Mouse (Mus musculus): Measurements from ENCODE around the gene Evi5. TPM values are rescaled to one million over a fixed set of nuclear protein-coding genes. Genes with fewer than 3 reads are reported as not detected.

Gene Evi5
- polyA plus RNA-seq, 1 experiment from 2014 or later: 58.5 TPM

DNA sequence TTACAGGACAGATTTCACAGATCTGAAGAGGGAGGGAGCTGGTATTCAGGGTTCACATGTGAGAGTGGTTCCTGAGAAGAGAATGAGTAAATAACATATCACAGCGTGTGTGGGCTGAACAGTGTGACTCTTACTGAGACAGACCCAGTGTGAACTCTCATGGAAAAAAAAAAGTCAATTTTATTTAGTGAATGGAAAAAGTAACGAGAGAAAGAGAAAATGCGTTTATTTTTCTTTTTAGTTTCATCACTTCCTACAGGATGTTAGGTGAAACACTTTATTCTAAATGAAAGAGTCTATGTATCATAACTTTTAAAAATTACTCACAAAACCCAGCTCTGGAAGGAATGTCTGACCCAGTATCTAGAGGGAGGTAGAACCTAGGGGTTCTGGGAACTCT lies 143.5 kb downstream of the Evi5 start:
- Histone ChIP-seq H3K4me1 (peaks cover under 1% of the 10 kb centered on the region; the same call in 1 of the 2 replicates), H3K27ac (no peak overlapping the region), H3K9ac (no peak overlapping the region), H3K36me3 (no peaks in the 10 kb centered on the region), H3K4me3 (no peak overlapping the region), H3K4me2 (no peak overlapping the region), H3K9me3 (replicated peaks) (no peaks in the 10 kb centered on the region), H3K27me3 (replicated peaks) (peaks cover 77% of the 10 kb centered on the region)
- no peak for ATAC-seq
- WGBS (ENCODE audit: insufficient replicate concordance): 62% methylated on average over 3 of the region's 3 CpGs

DNA sequence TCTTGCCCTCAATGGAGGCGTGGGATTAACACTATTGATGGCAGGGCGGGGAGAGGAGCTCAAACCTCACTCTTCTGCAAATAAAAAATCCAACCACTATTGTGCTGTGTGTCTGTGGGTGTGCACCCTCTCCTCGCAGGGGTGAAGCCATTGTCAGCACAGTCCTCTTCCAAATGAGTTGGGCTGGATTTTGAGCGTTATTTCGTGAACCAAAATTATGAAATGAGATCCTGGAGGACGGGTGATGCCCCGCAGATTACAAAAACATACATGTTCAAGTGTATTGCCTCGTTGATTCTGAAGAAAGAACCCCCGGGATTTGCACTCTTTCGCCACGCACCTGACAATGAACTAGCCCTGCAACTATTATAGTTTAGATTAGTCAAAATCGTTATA lies 147.9 kb downstream of the Evi5 start:
- no peaks in the 10 kb centered on the region for H3K9me3 ChIP-seq (replicated peaks)
- H3K9ac ChIP-seq: no peak overlapping the region
- ATAC-seq: no peak
- peaks cover 87% of the 10 kb centered on the region for H3K27me3 ChIP-seq (replicated peaks)
- H3K4me1 ChIP-seq: peaks cover 29% of the 10 kb centered on the region
- H3K4me2 ChIP-seq: peak overlapping the region; percentile 57
- WGBS (ENCODE audit: insufficient replicate concordance): 35% methylated on average over 12 of the region's 12 CpGs
- no peak overlapping the region for H3K27ac ChIP-seq
- H3K4me3 ChIP-seq: peak overlapping the region; percentile 43; the same call in 1 of the 2 replicates
- H3K36me3 ChIP-seq: no peaks in the 10 kb centered on the region

DNA sequence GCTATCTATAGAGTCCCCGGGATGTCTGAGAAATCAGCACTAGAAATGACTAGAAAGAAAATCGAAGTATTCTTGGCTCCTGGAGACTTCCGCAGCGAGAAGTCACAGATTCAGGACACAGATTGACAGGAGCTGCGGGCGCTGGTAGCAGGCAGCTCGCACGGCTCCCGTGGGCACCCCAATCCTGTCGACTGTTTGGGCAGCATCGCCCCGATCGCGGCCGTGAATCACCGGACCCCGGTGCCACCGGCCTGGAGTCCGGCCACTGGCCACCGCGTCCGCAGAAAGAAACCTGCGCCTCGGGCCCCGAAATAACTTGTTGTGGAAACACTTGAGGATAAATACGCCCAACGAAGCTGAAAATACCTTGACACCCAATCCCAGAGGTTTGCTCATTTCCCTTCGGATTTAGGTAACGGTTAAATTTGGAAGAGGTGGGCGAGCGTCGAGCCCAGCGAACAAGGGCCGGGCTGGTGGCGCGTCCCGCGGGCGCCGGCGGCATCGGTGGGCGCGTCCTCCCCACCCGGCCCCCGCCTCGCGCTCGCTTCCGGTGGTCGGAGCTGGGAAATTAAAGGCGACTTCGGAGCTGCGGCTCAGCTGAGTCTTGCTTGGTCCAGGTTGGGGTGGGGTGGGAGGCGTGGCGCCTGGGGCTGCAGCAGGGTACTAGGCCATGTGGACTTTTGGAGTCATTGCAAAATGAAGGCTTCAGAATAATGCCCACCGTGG lies 148.5 kb downstream of the Evi5 start:
- H3K9ac ChIP-seq: no peak overlapping the region
- 1% methylated on average over 57 of the region's 57 CpGs for WGBS (ENCODE audit: insufficient replicate concordance)

DNA sequence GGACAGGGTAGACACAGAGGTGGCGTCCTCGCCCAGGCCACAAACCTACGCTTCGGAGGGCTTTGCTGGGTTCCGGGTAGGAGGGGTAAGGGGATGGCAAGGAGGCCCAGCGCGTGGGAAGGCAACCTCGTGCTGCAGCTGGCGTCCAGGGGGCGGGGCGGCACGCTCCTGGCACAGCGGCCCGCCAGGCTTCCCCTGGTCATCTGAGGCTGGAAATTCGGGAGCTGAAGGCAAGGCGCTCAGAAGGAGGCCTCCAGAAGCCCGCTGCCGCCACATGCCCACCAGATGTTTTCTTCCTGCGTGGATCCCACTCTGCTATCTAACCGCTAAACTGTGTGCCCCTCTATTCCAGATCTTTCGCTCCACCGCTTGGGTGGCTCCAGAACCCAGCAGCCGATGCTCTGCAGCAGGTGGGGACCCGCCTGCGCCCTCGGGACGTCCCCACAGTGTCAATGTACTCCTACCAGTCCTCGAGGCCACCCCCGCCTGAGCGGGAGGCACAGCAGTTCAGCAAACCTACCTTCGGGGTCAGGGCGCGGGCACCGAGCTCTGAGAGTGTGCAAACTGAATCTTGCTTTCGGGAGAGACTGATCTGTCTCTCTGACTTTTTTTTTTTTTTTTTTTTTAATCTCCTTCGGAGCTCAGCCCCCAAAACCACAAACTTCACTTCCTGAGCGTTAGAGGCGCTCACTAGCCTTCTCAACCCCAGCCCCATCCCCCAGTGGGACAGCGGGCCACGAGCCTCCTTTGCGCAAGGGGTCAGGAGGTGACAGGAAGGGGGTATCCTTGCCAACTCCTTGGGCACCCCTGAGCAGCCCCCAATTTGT lies 149.3 kb downstream of the Evi5 start, which contains the start of gene Gfi1:
TSS of gene Gfi1 (minus strand) at position 602 of the 827 bp plus-strand sequence.
- peak within 1 kb of the TSS; percentile 43 for H3K4me3 ChIP-seq
- no peak within 1 kb of the TSS for H3K9ac ChIP-seq
- H3K9me3 ChIP-seq (replicated peaks): no peaks in the 10 kb centered on the region
- peak within 1 kb of the TSS; percentile 57 for H3K4me2 ChIP-seq
- H3K36me3 ChIP-seq: no peaks in the 10 kb centered on the region
- H3K4me1 ChIP-seq: peaks cover 42% of the 10 kb centered on the region
- H3K27ac ChIP-seq: no peak within 1 kb of the TSS
- ATAC-seq: no peak
- 1% methylated on average over 41 of the region's 41 CpGs for WGBS (ENCODE audit: insufficient replicate concordance)
- peaks cover 89% of the 10 kb centered on the region for H3K27me3 ChIP-seq (replicated peaks)

More for the DNA sequence above, 148.5 kb downstream of the Evi5 start:
- H3K4me1 ChIP-seq: peaks cover 34% of the 10 kb centered on the region
- no peak for ATAC-seq
- peaks cover 88% of the 10 kb centered on the region for H3K27me3 ChIP-seq (replicated peaks)
- no peaks in the 10 kb centered on the region for H3K9me3 ChIP-seq (replicated peaks)
- H3K27ac ChIP-seq: no peak overlapping the region
- no peaks in the 10 kb centered on the region for H3K36me3 ChIP-seq
- peak overlapping the region; percentile 57 for H3K4me2 ChIP-seq
- H3K4me3 ChIP-seq: peak overlapping the region; percentile 43

DNA sequence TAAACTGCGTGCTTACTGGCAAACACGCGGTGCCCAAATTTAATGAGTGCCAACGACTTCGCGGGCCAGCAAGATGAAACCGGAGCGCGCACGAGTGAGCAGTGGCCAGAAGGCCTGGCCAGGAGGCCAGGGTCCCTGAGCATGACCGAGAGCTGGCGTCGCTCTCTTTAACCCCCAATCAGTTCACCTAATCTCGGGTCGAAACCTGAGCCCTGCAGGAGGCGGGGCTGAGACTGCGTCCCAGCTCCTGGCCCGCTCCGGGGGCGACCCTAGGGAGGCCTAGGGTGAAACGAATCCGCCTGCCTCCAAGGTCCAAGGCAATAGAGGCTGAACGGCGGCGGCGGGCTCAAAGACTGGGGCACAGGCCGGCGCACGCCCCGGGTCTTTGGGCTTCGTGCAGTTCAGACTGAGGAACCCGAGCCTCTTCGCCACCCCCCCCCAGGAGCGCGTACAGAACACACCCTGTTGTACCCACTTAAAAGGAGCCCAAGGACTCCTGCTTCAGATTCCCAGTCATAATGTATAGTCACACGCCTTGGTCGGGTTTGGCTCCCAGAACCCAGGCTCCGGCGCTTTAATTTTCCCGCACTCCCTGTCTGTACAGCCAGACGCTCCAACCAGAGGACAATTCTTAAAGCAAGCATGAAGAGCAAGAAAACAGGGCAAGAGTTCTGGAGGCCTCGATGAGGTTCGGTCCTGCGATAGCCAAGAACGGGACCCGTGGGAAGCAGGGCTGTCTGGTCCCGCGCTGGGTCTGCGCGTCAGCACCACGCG lies 150.1 kb downstream of the Evi5 start:
- Histone ChIP-seq H3K27me3 (replicated peaks) (peaks cover 92% of the 10 kb centered on the region), H3K4me2 (peak overlapping the region; percentile 57), H3K4me1 (peaks cover 42% of the 10 kb centered on the region), H3K4me3 (peak overlapping the region; percentile 38), H3K9ac (no peak overlapping the region), H3K36me3 (no peaks in the 10 kb centered on the region), H3K27ac (no peak overlapping the region), H3K9me3 (replicated peaks) (no peaks in the 10 kb centered on the region)
- WGBS (ENCODE audit: insufficient replicate concordance): 2% methylated on average over 52 of the region's 52 CpGs
- no peak; the same call in 1 of the 2 replicates for ATAC-seq

DNA sequence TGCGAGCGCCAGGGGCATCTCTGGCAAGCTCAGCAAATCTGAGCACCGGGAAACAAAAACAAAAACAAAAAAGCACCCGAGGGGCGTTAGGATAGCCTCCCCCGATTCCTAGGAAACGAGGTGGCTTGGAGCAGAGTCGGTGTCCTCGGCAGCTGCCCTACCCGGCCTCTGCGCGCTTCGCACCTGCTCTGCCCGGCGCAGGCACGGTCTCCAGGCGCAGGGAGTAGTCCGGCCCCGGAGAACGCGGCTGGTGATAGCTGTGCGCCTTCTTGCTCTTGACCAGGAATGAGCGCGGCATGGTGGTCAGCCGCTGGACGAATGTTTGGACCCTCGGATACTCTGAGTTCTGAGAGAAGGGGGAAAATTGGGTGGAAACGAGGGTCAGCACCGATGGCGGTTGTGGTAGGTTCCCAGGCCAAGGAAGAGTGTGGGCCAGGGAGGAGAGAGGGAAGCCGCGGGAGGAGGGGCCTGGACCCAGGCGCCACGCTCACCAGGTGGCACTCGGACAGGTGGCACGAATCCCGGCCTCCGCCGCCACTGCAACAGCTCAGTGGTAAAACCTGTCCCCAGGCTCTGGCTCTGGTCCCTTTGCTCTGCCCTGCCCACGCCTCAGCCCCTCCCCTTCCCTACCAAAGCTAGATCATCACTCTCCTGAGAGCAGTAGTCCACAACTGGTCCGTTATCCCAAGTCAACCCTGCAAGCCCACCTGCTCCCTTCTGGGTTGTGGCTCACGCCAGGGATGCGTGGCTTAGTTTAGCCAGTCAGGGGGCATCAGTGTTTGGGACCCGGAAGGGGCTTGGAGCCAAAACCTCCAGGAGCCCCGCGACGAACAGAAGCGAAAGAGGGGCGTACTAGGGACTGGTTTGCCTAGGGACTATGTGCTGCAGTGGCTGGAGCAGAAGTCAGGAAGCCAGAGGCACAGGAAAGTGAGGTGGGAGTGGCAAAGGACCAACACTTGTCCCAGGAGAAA lies 151.1 kb downstream of the Evi5 start:
- H3K27me3 ChIP-seq (replicated peaks): peaks cover 100% of the 10 kb centered on the region
- no peaks in the 10 kb centered on the region for H3K36me3 ChIP-seq
- H3K4me1 ChIP-seq: peaks cover 42% of the 10 kb centered on the region
- peak overlapping the region; percentile 38 for H3K4me3 ChIP-seq
- no peak overlapping the region for H3K27ac ChIP-seq
- ATAC-seq: no peak
- H3K4me2 ChIP-seq: peak overlapping the region; percentile 57
- H3K9ac ChIP-seq: no peak overlapping the region
- no peaks in the 10 kb centered on the region for H3K9me3 ChIP-seq (replicated peaks)
- 2% methylated on average over 49 of the region's 49 CpGs for WGBS (ENCODE audit: insufficient replicate concordance)

DNA sequence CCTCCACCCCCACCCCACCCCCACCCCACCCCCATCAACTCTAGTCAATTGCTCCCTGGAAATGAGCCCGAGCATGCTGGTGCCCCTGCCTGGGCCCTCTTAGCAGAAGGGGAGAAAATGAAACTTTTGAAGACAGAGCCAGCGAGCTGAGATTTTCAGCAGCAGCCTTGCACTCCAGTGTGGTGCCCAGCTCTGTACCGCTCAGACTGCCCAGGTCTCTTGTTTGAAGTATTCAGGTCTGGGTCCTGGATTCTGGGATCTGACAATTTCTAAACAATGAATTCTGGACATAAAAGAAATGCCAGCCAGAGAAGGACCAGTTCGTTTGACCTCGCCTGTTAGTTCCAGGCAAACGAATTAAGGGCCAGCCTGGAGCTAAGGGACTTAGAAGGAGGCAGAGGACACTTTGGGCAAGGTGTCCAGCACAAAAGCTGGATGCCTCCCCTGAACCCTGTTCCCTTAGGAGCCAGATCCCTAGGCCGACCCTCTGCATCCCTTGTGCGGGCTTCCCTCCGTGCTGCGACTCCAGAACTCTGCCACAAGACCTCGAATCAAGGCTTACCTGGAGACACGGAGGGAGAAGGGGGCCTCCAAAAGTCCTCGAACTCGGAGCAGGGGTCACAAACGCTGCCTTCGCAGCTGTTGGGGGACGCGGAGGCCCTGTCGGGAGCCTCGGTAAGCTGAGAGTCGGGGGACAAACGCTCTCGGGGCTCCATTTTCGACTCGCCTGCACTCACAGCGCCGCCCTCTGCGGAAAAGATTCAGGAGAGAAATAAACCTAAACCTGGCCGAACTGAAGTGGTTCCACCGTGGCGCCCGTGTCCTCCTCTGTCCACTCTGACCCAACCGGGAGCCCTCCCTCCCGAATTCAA lies 152.0 kb downstream of the Evi5 start:
- no peaks in the 10 kb centered on the region for H3K36me3 ChIP-seq
- H3K4me2 ChIP-seq: peak overlapping the region; percentile 57
- 6% methylated on average over 34 of the region's 34 CpGs for WGBS (ENCODE audit: insufficient replicate concordance)
- no peaks in the 10 kb centered on the region for H3K9me3 ChIP-seq (replicated peaks)
- no peak for ATAC-seq
- H3K4me1 ChIP-seq: peaks cover 42% of the 10 kb centered on the region
- H3K27ac ChIP-seq: no peak overlapping the region
- H3K27me3 ChIP-seq (replicated peaks): peaks cover 98% of the 10 kb centered on the region
- no peak overlapping the region for H3K9ac ChIP-seq
- H3K4me3 ChIP-seq: peak overlapping the region; percentile 38

DNA sequence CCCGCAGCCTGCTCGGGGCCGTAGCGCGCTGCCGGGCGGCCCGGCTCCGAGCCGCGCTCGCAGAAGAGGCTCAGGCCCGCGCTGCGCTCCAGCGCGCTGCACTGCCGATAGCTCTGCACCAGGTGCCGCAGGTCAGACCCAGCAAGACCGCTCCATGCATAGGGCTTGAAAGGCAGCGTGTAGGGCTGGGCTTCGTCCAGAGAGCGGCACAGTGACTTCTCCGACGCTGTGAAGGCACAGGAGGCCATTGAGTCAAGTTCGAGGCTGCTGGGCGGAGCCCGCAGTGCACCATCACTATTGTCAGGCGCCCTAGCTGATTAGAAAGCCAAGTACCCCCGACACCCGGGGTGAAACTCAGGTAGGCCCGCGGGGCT lies 153.3 kb downstream of the Evi5 start:
- H3K4me1 ChIP-seq: peaks cover 42% of the 10 kb centered on the region
- H3K9ac ChIP-seq: no peak overlapping the region
- peak overlapping the region; percentile 57 for H3K4me2 ChIP-seq
- peak overlapping the region; percentile 36 for H3K4me3 ChIP-seq
- H3K36me3 ChIP-seq: no peaks in the 10 kb centered on the region
- H3K9me3 ChIP-seq (replicated peaks): no peaks in the 10 kb centered on the region
- no peak for ATAC-seq
- no peak overlapping the region for H3K27ac ChIP-seq
- H3K27me3 ChIP-seq (replicated peaks): peaks cover 98% of the 10 kb centered on the region
- 4% methylated on average over 33 of the region's 33 CpGs for WGBS (ENCODE audit: insufficient replicate concordance)

DNA sequence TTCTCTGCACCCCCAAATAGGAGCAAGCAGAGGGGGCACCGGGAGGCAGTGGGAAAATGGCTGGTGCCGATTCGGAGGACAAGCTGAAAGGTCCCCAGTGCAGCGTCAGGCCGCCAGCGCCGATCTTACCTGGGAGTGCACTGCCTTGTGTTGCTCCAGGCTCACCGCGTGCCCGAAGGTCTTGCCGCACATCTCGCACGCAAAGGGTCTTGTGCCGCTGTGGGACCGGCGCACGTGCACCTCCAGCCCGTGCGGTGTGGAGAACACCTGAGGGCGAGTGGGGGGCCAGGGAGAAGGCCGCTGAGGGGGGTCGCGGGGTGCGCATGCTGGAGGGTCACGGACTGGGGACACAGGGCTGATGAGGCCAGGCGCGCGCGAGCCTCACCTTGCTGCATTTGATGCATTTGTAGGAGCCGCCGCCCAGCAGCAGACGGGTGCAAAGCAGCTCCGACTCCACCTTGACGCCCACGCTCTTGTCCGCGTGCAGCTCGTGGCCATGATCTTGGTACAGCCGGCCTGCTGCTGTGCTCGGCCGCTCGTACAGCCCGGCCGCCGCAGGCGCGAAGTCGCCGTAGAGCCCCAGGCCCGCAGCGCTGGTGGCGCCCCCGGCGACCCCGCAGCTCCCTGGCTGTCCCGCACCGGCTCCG lies 153.8 kb downstream of the Evi5 start:
- Histone ChIP-seq H3K4me2 (peak overlapping the region; percentile 57), H3K27me3 (replicated peaks) (peaks cover 98% of the 10 kb centered on the region), H3K27ac (no peak overlapping the region), H3K4me1 (peaks cover 39% of the 10 kb centered on the region), H3K36me3 (no peaks in the 10 kb centered on the region), H3K9me3 (replicated peaks) (no peaks in the 10 kb centered on the region), H3K9ac (no peak overlapping the region), H3K4me3 (peak overlapping the region; percentile 36)
- 14% methylated on average over 57 of the region's 58 CpGs for whole genome bisulfite sequencing (ENCODE audit: insufficient replicate concordance)
- no peak for ATAC-seq

DNA sequence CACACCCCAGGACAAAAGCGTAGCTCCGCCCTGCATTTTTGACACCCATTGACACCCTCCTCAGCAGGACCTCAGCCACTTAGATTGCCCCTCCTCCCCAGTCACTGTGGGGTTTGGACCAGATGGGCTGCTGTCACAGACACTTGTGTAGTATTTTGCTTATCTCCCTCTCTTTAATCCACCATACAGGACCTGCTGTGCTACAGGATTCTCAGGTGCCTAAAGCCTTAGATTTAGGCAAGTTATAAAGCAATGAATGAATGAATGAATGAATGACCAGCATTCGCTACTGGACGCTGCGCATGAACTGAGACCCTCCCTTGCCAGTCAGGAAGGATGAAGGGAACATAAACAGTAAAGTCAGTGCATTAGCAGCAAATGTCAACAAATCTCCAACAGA lies 154.4 kb downstream of the Evi5 start:
- Histone ChIP-seq H3K4me2 (no peak overlapping the region), H3K9ac (no peak overlapping the region), H3K4me1 (peaks cover 34% of the 10 kb centered on the region), H3K36me3 (no peaks in the 10 kb centered on the region), H3K9me3 (replicated peaks) (no peaks in the 10 kb centered on the region), H3K27ac (no peak overlapping the region), H3K4me3 (no peak overlapping the region), H3K27me3 (replicated peaks) (peaks cover 92% of the 10 kb centered on the region)
- 51% methylated on average over 5 of the region's 5 CpGs for WGBS (ENCODE audit: insufficient replicate concordance)
- ATAC-seq: no peak

Measured in liver, embryonic 12.5 days (tissue).